Mouse (Mus musculus) layer of hippocampus, adult 11-12 months (tissue): ENCODE results near the gene 4930432K21Rik.

Source experiments
- DNase-seq: peaks from one replicate; pipeline ENCODE4 v3.0.0; 2022; ENCODE audit warnings: low spot score

Gene 4930432K21Rik

DNA sequence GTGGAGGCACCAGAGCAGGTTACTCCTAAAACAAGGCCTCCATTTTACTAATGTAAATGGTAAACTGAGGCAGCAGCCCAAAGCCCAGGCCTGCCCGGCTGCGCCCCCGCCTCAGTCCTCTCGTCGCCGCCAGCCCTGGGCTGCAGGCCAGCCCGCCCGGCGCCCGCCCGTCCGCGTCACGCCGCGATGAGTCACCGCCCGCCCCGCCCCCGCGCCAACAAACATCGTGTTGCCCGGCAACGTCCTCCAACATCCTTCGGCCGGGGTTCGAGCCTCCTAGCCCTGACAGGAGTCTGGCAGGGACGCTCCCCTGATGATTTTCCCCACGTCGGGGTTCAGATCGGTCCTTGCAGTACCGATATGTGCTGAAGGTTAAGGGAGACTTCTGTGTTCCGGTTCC is 44.7 kb downstream of the 4930432K21Rik start:
- DNase-seq = peak; percentile 73

DNA sequence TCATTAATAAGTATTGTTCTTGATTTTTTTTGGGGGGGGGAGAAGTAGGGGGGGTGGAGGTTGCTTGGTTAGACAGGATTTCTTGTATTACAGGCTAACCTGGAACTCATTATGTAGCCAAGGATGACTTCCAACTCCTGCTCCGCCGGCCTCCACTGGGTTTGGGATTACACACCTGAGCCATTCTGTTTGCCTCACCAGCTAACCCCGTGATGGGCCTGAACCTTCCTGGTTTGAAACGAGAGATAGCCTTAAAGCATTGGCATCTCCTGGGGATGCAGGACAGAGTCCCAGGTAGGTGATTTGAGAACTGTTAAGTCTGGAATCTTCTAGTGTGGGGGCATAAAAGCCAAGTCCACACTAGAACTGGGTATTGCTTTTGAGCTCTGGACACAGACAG is 45.3 kb downstream of the 4930432K21Rik start:
- no peak for DNase-seq

DNA sequence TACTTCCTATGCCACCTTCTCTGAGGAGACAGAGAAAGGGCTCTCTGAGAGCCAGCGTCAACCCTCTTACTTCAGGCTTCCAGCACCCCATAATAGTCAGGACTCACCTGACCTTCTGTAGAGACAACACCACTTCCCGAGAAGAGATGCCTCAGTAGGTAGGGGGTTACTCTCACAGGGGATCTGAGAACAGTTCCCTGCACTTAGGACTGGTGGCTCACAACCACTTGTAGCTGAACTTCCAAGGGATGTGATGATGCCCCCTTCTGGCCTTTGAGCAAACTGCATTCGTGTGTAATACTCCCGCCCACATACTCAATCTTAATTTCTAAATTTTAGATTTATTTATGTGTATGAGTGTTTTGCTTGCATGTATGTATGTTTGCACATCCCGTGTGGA is 45.7 kb downstream of the 4930432K21Rik start:
- DNase-seq = no peak

DNA sequence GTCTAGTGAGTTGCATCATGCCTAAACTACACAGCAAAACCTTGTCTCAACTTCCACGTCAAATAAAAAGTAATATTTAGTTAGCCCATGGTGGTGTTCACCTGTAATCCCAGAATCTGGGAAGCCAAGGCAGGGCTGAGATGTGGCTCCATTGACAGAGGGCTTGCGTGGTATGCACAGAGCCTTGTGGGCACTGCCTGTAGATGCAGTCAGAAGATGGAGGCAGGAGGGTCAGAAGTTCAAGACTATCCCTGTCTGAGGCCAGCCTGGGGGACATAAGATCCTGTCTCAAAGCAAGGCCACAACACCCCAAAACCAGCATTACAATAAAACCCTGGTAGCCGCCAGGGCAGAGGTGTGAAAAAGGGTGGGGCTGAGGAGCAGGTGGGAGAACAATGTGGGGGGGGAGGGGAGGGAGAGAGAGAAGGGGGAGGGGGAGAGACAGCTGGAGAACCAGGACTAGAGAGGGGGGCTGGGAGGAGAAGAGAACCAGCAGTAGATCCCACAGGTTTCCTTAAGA is 46.5 kb downstream of the 4930432K21Rik start:
- no peak for DNase-seq

DNA sequence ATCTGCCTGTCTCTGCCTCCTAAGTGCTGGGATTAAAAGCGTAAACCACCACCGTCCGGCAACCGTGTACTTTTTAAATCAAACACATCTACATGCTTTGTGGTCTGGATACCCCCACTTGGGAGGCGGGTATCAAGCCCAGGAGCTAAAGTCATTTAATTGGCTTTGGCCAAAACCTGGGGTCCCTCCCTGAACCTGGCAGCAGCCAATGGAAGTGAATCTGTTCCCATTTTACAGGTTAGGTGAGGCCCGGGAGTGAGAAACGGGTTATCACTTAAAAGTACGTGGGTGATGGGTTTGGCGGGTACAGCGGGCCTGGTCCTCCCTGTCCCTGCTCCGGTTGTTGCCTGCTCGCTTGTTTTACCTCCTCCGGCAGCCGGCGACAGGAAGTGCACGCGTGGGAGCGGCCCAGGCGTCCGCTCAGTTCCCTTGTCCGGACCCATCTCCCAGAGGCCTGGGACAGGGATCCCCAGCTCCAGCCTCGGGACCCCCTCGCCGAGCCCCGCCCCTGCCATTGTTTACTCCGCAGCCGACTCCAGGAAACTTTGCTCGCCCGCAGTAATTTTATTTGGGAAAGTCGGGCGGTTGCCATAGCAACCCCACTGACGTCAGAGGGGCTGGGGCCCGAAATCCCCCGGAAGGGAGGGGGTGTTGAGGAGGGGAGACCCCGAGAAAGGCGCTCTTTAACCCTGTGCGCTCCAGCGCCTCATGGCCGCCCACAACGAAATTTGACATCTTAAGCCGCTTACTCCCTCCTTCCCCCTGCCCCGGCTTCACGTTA is 49.5 kb downstream of the 4930432K21Rik start:
- peak; percentile 70 for DNase-seq

DNA sequence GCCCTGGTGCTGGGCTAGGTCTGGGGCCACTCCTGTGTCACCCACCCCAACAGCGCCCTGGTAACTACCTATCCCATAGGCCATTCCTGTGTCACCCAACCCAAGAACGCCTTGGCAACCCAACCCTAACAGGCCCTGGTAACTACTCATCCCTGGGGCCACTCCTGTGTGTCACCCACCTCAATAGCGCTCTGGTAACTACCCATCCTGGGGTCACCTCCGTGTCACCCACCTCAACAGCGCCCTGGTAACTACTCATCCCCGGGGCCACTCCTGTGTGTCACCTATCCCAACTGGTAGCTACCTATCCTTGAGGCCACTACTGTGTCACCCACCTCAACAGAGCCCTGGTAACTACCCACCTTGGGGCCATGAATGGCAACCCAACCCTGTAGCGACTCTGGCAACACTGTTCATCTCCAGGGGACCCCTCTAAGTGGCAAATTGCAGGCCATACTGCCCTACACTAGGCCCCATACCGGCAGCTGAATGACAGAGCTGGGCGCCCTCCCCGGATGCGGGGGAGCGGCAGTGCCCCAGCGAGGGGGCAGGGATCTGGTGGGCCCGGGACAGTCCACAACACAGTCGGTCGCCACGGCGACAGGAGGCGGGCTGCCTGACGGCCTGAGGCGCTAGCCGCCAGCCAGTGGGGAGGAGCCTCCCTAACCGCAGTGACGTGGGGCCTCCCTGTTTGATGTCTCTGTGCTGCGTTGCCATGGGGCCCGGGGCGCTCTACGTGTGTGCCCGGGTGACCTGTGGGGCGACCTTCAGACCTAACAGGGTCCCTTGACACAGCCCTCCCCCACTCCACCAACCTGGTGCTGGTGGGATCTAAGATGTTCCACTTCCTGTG is 50.3 kb downstream of the 4930432K21Rik start:
- DNase-seq = peak; percentile 84

DNA sequence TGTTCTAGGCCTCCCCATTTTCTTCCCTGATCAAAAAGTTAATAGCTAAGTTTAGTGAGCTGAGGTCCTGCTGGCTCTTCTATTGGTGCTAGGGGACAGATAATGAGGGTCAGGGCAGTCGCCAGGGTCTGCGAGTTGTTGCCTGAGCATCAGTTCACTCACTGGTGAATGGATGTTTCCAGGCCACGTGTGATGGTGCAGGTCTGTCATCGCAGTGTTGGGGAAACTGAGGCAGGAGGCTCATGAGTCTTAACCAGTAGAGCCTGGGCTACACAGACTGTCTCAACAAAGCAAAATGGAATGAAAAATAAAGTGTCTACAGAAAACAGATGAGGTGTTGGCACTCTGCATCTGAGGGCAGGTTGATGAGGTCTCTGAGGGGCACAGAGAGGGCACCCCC is 51.0 kb downstream of the 4930432K21Rik start:
- no peak for DNase-seq

DNA sequence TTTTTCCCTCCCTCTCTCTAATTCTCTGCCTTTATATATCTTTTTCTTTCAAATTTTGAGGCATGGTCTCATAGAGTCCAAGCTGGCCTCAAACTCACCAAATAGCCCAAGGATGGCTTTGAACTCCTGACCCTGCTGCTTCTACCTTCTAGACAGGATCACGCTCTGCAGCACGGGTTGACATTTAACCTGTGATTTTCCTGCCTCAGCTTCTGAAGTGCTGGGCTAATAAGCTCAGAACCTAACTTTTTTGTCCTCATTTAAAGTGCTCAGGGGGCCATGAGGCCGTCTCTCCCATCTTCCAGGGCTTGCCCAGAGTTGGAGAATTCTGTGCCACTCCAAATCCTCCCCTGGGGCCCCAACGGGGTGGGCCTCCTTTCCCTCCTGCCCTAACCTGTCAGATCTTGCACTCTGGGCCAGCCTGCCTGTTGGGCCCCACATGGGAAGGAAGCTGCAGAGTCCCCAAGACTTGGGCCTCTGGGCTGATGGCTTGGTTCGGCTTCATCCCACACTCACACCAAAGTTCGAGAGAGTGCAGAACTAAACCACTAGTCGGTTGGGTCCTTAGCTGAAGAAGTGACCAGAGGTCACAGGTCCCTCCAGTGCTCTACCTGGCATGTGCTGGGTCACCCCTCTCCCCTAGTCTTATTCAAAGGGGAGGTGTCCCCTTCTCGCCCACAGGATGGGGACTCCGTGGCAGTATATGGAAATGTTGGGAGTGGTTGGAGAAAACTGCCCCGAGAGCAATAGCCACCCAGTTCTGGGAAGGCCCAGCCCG is 51.7 kb downstream of the 4930432K21Rik start:
- DNase-seq = no peak

DNA sequence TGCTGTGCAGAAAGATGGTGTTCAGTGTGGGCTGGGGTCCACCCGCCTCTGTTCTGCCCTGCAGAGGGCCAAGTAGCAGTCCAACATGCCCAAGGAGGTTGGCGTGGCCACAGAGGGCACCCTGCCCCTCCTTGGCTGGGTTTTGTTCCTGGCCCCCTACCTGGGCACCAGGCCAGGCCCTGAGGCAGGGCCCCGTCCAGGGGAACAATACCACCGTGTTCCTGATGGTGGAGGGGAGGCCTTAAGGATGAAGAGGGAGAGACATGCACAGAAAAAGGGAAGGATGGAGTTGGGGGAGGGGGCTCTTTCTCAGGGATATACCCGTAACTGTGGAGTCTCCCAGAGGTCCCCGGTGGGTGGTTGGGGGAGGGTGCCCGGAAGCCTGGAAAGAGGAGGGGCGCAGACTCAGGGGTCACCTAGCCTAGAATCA is 52.3 kb downstream of the 4930432K21Rik start:
- no peak for DNase-seq

DNA sequence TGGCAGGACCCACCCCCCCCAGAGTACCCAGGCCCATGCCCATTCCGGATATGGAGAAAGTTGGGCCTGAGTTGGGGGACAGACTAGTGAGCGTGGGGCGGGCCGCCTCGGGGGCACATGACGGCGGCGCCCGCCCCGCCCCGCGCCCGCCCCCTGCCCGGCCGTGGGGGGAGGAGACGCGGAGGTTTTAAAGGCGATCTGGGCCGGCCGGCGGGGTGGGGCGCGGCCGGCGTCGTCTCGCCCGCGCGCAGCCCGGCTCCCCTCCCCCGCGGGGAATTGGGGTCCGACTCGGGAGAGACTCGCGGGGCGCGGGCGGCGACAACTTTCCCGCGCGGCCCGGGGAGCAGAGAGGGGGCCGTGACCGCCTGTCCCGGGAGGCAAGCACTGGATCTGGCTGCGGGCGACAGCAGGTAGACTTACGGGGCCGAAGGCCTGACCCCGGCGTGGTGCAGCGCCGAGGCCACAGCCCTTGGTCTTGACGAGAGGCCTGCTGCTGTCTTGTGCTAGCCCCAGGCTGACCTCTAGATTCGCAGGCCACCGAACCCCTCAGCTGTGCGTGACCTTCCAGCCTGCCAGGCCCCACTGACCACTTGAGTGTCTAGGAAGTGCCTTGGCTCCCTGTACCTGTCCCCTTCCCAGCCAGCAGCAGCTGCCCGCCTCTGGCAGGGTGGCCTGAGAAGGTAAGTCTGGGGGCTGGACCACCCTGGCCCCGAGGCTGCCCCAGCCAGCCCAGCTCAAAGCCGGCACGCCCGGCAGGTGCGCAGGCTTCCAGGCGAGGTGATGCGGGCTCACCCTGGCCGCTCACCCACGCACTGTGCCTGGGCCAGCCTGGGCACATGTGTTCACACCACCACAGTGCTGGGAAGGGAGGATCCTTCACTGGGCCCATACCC is 53.1 kb downstream of the 4930432K21Rik start:
- peak; percentile 73 for DNase-seq

DNA sequence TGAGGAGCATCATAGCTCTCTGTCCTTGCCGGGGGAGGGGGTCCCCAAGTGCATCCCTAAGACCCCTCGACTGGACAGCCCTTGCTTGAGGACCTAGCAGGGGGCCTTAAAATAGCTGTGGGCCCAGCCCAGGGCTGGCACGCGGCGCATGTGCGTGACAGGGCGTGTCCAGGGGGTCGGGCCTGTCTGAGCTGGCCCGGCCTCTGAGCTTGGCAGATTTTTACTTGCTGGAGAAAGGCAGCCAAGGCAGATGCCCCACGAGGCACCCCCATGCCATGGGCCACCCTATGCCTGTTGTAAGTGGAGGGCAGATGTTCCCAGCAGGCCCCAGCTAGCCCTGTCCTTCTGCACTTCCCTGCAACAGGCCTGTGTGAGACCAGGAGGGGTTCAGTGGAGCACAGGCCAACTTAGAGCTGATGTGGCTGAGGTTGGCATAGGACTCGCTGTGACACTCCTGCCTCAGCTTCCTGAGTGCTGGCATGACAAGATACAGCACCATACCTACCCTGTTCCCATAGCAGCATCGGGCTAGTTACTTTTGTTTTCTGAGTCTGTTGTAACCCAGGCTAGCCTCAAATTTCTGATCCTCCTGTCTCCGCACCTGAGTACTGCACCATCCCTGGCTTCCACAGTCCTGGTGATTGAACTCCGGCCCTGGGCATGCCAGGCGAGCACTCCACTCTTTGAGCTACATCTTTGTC is 53.9 kb downstream of the 4930432K21Rik start:
- peak; percentile 70 for DNase-seq

DNA sequence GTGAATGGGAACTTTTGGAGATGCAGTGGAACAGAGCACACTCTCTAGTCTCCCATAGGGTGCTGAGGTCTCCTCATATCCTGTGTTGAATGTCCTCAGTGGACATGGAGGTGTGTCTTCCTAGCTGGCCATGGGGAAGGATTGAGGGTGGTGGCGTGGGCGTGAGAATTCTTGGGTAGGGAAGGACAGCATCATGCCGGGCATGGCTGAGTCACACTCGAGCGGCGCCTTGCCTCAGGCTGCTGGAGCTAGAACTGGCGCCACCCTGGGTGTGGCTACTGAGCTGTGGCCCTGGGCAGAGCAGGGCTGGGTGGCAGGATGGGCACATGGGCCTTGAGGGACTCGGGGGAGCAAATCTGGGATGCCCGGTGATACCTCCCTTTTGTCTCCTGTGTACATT is 54.6 kb downstream of the 4930432K21Rik start:
- DNase-seq = no peak

DNA sequence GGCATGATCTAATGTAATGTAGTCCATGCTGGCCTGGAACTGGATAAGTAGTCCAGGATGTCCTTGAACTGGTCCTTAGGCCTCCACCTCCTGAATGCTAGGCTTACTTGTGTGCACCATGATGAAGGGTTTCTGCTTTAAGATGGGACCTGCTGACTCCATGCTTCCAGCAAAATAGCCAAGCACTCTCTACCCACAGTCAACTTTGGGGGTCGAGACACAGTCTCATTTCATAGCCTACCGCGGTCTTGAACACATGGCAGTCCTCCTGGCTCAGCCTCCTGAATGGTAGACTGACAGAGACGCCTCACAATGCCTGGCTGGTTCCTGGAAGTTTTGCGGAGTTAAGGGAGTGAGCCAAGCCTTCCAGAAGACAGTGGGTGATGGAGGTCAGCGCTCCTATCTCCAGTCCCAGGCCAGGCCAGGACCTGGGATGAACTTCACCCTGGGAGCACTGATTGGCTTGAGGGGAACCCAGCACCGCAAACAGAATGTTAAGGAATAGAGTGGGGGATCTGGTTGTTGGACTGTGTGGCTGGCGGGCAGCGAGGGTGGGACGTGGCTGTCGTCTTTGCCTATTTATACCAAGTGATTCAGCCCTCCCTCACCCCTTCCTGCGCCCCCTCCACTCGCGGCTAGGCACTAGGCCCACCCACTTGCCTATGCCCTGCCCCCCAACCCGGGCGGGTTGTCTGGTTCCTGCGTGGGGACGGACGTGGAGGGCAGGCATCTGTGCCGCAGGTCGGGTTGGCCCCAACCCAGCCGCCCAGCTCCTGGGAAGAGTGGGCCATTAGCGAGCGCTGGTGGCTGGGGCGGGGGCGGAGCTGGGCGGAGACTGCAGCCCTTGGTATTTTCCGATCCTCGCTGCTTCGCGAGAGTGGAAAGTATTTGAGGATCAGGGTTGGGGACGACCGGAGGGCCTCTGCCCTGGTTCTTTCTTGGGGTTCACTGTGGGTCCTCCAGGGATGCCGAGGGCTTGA is 55.4 kb downstream of the 4930432K21Rik start:
- DNase-seq = peak; percentile 69

DNA sequence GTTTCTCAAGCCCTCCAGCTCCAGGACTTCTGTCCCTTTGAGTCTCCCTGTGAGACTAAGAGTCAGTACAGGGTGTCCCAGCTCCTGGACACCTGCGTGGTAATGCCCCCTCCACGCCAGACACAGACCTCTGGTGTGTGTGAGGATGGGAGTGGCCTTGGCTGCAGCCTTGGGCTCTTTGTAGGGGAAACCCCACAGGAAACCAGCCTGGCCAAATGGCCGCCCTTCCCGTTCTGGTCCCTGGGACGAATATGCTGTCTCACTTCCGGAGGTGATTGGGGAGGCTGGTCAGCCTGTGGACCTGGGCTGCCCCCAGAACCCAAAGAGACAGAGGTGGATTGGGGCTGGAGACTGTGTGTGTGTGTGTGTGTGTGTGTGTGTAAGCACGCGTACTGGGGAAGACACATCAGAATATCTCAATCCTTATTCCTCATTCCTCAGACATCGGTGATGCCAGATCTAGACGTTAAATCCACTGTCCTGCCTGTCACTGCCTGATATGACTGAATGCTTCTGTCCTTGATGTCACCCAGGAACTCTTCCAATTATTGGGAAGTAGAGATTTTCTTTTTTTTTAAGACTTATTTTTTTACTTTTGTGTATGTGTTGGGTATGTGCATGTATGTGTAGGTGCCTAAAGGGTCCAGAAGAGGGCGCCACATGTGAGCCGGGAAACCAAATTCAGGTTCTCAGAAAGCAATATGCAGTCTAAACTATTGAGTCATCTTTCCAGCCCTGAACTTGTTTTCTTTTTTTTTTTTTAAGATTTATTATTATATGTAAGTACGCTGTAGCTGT is 56.3 kb downstream of the 4930432K21Rik start:
- no peak for DNase-seq

DNA sequence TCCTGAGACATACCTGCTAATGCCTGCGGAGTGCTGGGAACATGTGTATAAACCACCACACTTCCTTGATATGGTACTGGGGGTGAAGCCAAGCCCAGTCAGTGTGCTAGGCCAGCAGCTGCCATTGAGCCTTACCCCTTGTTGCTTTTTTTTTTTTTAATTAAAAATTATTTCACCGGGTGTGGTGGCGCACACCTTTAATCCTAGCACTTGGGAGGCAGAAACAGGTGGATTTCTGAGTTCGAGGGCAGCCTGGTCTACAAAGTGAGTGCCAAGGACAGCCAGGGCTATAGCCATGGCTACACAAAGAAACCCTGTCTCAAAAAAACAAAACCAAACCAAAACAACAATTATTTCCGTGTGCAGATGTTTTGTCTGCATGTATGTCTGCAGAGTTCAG is 57.2 kb downstream of the 4930432K21Rik start:
- no peak for DNase-seq

DNA sequence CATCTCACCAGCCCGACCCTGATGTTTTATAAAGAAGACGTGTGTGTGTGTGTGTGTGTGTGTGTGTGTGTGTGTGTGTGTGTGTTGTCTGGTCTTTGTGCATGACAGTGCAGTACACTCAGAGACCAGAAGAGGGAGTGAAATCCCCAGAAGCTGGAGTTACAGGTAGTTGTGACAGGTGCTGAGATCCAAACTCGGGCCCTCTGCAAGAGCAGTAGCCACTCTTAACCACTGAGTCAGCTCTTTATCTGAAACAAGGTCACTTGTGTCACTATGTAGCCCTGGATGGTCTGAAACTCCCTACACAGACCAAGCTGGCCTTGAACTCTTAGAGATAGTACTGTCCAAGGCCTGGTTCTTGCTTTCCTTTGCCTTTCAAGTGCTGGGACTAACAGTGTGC is 58.8 kb downstream of the 4930432K21Rik start:
- DNase-seq = no peak

DNA sequence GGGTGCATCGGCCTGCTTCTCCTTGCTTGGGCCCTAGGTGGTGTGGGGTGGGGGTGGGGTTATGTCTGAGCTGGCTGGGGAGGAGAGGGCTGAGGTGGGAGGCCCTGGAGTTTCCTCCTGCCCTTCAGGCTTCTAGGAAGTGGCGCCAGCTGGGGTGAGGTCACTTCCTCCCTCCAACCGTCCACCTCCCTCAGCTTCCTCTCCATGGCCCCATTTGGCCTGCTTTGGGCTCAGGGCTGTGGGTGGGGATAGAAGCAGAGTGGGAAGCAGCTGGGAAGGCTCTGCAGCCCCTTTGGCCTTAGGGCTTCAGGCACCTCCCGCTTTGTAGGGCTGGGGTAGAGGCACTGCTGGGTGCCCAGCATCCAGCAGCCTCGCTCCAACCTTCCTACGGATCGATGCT is 60.0 kb downstream of the 4930432K21Rik start:
- DNase-seq = no peak
